Mouse (Mus musculus) R1 (cell line): ENCODE results near the gene Fam219a.
A peak's percentile ranks its signal among the peaks of the same experiment; 100 is the strongest.

ENCODE experiments used
- DNase-seq: peaks from one replicate; pipeline ENCODE4 v3.0.0-alpha.2; 2018; ENCODE audit warnings: low read depth, low spot score

Gene Fam219a

DNA sequence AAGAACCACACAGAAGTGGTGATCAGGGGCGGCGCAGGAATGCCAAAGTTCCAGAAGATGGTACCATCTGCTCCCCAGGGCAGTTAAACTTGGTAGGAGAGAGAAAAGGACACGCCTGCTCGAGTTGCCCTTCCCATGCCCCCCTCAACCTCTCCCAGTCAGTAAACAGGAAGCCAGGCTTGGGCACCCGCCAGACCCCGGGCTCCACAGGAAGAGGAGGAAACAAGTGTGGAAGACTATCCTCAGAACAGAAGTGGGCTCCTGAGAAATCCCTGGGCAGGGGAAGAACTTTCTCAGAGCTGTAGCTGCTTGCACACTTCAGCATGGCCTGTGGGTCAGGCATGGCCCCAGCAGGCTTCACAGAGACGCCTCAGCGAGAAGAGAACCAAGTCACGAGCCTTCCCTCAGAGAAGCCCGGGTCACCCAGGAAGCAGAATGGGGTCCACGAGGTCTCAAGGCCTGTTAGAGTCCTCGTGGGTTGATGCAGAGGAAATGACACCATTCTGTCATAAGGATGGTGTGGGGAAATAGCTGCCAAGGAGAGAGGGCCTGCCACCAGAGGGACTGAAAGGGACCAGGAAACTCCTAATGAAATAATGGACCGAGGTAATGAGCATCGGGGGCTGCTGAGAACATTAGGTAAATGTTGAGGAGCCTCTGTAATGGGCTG is 14.2 kb downstream of the Fam219a start:
- no peak for DNase-seq

- DNase-seq, result no peak
These were observed 16.2 kb downstream of the Fam219a start for GRCm38 (mm10) chr4:41553116-41553515.

DNA sequence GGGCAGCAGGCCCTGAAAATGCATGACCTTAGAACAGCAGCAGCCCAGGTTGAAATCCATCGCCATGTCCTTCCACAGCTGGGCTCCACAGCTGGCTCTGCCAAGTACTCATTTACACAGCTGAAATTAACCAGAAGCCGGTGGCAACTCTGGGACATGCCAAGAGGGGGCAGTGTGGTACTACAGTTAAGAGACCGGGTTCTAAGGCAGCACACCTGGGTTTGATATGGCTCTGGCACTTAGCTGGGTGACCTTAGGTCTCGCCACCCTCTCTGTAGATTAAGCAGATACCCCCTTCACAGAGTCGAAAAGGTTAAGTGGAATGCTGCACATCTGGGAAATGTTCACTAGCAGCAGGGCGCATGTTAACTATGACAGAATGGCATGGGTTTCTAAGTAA is 16.8 kb downstream of the Fam219a start:
- peak; percentile 76 for DNase-seq

- no peak for DNase-seq
These were observed 22.3 kb downstream of the Fam219a start for GRCm38 (mm10) chr4:41547086-41547485.

GRCm38 (mm10) chr4:41545985-41546384 is 23.4 kb downstream of the Fam219a start:
- peak; percentile 53 for DNase-seq

GRCm38 (mm10) chr4:41542136-41542535 is 27.2 kb downstream of the Fam219a start:
- DNase-seq, result no peak

DNA sequence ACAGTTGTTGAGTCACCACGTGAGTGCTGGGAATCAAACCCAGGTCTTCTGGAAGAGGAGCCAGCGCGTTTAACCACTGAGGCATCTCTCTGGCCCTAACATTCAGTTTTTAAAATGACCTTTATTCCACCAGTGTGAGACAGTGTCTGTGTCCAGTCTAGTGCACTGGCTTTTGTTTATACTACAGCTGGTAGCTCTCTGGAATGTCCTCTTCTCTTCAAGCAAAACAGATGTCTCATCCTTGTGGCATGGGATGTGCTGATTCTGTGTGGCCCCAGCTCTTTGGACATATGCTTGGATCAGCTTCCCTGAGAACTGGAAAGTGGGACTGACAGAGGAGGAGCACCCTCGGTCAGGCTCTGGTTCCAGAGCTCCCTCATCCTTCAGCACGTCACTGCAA is 34.5 kb downstream of the Fam219a start:
- DNase-seq, result no peak

DNA sequence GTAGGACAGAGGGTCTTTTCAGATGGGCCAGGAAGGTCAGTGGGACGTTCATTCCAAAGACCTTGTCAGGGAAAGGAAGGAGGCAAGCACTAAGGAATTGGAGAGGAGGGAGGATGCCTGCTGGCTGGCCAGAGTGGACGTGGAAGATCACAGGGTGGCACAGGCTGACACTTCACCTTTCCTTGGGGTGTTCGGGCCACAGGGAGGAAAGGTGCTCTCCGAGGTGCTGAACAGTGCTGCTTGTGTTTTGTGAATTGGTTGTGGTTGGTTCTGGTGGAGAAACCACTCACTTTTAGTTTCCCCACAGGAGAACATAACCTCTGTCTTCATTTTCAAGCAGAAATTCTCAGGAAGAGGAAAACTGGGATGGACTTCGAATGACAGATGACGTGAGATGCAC is 36.9 kb downstream of the Fam219a start:
- peak; percentile 55 for DNase-seq

DNA sequence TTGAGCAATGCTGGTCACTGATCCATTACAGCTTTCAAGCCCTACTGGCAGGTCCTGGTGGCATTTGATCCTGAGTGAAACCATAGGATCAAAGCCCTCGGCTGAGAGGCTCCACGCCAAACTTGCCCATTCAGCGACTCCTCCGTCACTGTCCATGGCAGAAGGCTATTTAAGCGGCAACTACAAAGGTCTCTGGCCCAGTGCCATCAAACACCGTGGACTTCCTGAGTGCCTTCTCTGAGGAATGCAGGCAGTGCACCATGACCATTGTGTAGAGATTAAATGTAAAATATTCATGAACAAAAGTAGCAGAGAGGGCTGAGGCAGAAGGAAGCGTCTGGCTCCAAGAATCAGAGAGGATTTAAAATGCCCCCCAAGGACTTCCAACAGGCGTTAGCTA is 41.3 kb downstream of the Fam219a start:
- DNase-seq, result no peak

DNA sequence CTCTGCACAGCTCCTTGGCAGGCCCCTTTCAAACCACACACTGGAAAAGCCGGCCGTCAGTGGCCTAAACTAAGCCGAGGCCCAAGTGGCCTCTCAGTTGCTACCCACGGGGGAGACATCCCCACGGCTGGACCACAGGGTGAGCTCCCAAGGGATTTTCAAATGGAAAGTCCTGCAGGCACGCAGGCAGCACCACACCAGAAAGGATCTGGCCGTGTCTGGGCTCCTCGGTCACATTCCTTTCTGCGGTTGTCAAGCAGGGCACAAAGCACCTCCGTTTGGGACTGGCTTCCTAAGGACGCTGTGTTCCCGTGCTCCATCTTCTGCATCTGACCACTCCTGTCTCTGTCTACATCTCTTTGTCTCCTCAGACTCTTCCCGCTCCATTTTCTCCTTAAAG is 42.3 kb downstream of the Fam219a start:
- DNase-seq, result no peak

- no peak for DNase-seq
These were observed 42.8 kb downstream of the Fam219a start for GRCm38 (mm10) chr4:41526553-41526952.

GRCm38 (mm10) chr4:41524829-41525228 is 44.5 kb downstream of the Fam219a start:
- DNase-seq, result no peak

DNA sequence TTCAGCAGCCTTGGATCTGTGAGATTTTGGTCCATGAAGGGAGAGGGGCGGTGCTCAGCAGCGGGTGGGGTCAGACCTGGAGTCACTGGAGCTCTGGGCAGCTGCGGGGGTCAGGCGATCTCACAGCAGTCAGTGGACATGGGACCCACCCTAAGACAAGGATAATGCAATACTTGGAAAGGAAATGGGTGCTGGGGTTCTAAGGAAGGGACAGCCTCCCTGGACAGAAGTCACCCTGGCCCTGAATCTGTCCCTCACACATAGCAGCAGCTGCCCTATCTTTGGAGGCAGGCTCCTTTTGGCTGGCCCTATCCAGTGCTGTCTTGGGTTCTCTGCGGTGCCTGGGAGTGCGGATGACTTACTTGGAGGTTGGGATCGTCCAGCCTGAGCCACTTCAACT is 45.5 kb downstream of the Fam219a start:
- DNase-seq, result no peak

GRCm38 (mm10) chr4:41522788-41523187 is 46.5 kb downstream of the Fam219a start:
- peak; percentile 67 for DNase-seq

DNA sequence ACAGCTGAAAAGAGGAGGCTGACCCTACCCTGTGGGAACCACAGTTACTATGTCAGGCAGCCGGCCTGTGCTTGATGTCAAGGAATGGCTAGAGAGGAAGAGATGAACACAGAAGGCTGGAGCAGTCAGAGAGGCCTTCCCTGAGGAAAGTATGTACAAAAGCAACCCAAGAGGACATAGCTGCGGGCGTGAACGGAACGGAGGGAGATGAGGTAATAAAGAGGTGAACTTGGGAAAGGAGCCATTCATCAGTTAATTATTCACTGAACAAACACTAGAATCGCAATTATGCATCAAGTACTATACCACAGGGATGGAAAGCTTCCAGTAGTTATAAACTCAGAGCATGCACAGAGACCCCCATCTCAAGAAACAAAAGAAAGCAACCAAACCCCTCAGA is 47.2 kb downstream of the Fam219a start:
- DNase-seq, result no peak

- DNase-seq, result peak; percentile 63
These were observed 48.7 kb downstream of the Fam219a start for GRCm38 (mm10) chr4:41520641-41521040.

DNA sequence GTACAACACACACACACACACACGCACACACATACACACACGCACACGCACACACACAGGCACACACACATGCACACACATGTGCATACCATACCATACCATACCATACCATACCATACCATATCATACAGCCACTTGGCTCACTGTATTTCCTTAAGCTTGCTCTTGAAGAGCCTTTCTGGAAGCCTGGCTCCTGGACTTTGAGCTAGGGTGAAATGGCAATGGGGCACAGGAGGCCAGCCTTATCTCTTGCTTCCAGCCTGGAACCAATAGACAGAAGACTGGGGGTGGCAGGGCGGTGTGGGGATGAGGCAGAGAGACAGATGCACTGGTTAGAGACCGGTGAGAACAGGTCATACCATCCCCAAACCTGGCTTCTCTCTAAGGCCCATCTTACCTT is 50.1 kb downstream of the Fam219a start:
- DNase-seq, result no peak

DNA sequence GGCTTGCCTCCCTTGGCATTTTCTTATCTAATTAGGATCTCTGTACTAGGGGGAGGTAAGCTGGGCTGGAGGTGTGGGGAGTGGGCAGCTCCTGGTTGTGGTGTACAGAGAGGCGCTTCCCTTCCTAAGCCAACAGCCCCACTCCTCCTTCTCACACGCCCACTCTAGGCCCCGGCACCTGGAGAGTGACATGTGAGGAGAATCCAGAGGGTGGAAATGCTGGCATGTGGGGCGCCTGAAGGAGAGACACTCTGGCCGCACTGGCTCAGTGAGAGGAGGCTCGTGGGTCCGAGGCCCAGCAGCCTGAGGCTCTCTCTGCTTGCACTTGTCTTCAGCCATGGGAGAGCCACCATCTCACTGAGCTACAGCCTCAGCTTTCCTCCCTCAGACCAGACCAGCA is 51.0 kb downstream of the Fam219a start:
- DNase-seq, result no peak

DNA sequence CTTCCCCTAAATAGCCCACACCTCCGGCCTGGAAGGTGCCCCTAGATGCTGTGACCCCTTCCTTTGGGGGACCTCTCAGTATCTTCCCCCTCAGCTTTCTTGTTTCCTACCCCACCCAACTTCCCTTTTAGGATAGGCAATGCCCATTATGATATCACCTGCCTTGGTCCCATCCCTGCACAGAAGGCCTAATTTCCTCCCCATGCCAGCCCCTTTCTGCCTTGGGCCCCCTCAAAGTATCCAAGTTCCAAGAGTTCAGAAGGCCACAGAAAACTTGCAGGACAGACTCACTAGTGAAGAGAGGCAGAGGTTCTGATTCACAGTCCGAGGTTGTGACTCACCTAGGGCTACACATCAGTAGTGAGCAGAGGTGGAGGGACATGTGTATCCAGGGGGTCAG is 52.1 kb downstream of the Fam219a start, which contains the start of gene 1110017D15Rik:
TSS of gene 1110017D15Rik (minus strand) at position 101 of the 400 bp plus-strand sequence.
- no peak for DNase-seq

GRCm38 (mm10) chr4:41513714-41514113 is 55.6 kb downstream of the Fam219a start:
- no peak for DNase-seq

DNA sequence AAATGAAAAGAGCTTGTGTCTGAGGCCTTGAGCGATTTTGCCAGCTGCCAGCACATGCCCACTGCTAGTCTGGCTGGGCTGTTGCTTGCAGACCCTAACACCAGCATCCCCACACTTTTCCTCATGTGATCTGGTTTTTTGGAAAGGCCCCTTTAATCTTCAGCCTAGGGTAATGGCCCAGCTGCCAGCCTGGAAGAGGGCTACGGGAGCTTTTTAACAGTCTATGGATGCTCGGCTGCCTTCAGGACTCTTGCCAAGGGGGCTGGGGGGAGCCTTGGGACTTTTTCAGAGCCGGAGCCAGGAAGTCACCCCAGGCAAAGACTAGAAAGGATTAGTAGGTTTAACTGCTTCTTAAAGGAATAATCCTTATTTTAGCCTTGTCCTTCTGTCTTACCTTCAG is 56.0 kb downstream of the Fam219a start:
- DNase-seq, result no peak

- DNase-seq, result no peak
These were observed 61.3 kb downstream of the Fam219a start for GRCm38 (mm10) chr4:41507998-41508397.

- DNase-seq, result peak; percentile 72
These were observed 61.9 kb downstream of the Fam219a start for GRCm38 (mm10) chr4:41507326-41507924.

- DNase-seq, result peak; percentile 87
These were observed 62.4 kb downstream of the Fam219a start for GRCm38 (mm10) chr4:41506906-41507305.
